Mouse (Mus musculus) CH12.LX (cell line): ENCODE measurements around the gene Fbxo41.

ENCODE experiments used
- CHD2 ChIP-seq: IDR thresholded peaks from 2 replicates; pipeline ENCODE4 v1.6.1; 2011; ENCODE audit warnings: low read length, improper control_type of control experiment
- CTCF ChIP-seq, 2 experiments: IDR thresholded peaks in 1 of 2; conservative IDR thresholded peaks in 1 of 2; 2 replicates each; pipeline ENCODE4 v1.5.1; 2011 to 2012; ENCODE audit warnings: low read depth in 2 of 2, low read length in 2 of 2, improper control_type of control experiment in 1 of 2, inconsistent platforms in 1 of 2, mild to moderate bottlenecking in 1 of 2, moderate library complexity in 1 of 2
- E2F4 ChIP-seq: IDR thresholded peaks from 2 replicates; pipeline ENCODE4 v1.6.1; 2011; ENCODE audit warnings: low read depth, low read length, improper control_type of control experiment; ENCODE audit not compliant: insufficient replicate concordance
- EP300 ChIP-seq: IDR thresholded peaks from 2 replicates; pipeline ENCODE4 v1.6.1; 2011; ENCODE audit warnings: low read length, improper control_type of control experiment
- ETS1 ChIP-seq: conservative IDR thresholded peaks from 2 replicates; pipeline ENCODE4 v1.6.1; 2012; ENCODE audit warnings: low read depth, mild to moderate bottlenecking, inconsistent platforms, low read length, improper control_type of control experiment, moderate library complexity
- MEF2A ChIP-seq: IDR thresholded peaks from 2 replicates; pipeline ENCODE4 v1.6.1; 2014; ENCODE audit warnings: low read depth, mild to moderate bottlenecking, inconsistent platforms, low read length, improper control_type of control experiment, borderline replicate concordance
- MXI1 ChIP-seq: IDR thresholded peaks from 2 replicates; pipeline ENCODE4 v1.6.1; 2011; ENCODE audit warnings: mild to moderate bottlenecking, low read depth, low read length, improper control_type of control experiment
- POLR2A ChIP-seq: IDR thresholded peaks from 2 replicates; pipeline ENCODE4 v1.6.1; 2011; ENCODE audit warnings: low read depth, mild to moderate bottlenecking, improper control_type of control experiment, low read length
- RCOR1 ChIP-seq: conservative IDR thresholded peaks from 2 replicates; pipeline ENCODE4 v1.6.1; 2012; ENCODE audit warnings: low read depth, mild to moderate bottlenecking, inconsistent platforms, low read length, improper control_type of control experiment
- TBP ChIP-seq: conservative IDR thresholded peaks from 2 replicates; pipeline ENCODE4 v1.6.1; 2011; ENCODE audit warnings: low read depth, low read length, improper control_type of control experiment
- UBTF ChIP-seq: IDR thresholded peaks from 2 replicates; pipeline ENCODE4 v1.6.1; 2012; ENCODE audit warnings: low read depth, mild to moderate bottlenecking, inconsistent platforms, low read length, improper control_type of control experiment, moderate library complexity
- USF2 ChIP-seq: conservative IDR thresholded peaks from 2 replicates; pipeline ENCODE4 v1.6.1; 2011; ENCODE audit warnings: low read depth, low read length, improper control_type of control experiment
- ZC3H11A ChIP-seq: IDR thresholded peaks from 2 replicates; pipeline ENCODE4 v1.6.1; 2012; ENCODE audit warnings: low read depth, mild to moderate bottlenecking, inconsistent platforms, low read length, improper control_type of control experiment

- TF ChIP-seq CTCF (conservative IDR thresholded peaks at IDR 0.05 in 1 of 2, IDR thresholded peaks at IDR 0.05 in 1 of 2; ENCODE audit: low read depth in 2 of 2, low read length in 2 of 2) (no peak), CHD2 (no peak), POLR2A (no peak), USF2 (no peak), UBTF (no peak), EP300 (no peak), ZC3H11A (no peak), ETS1 (no peak), MXI1 (no peak), E2F4 (no peak), TBP (no peak), MEF2A (no peak), RCOR1 (no peak)
These were observed 50.0 kb downstream of the Fbxo41 start for GRCm38 (mm10) chr6:85452816-85453215.
